Mouse (Mus musculus): ENCODE results near the gene Eif4e1b. TPM values are rescaled to one million over a fixed set of nuclear protein-coding genes. Genes with fewer than 3 reads are reported as not detected.

The Eif4e1b gene
- total RNA-seq, 2 experiments from 2014 or later: not detected

- intact Hi-C loops (cut with DNase I): no loop called here
Observed at GRCm38 (mm10) chr13:54837471-54837889, 53.7 kb downstream of the Eif4e1b start.

More at GRCm38 (mm10) chr13:54837471-54837889, 53.7 kb downstream of the Eif4e1b start:
- no peak for DNase-seq

Other genes with a start within 250 kb of the Eif4e1b start
- 100 to 1,000 TPM in 1 of 2 experiments, 10 to 100 TPM in 1; 98.6 to 102 TPM for gene 4833439L19Rik, start 218.6 kb upstream of the Eif4e1b start, total RNA-seq (2021)
- gene Arl10, start 209.0 kb upstream of the Eif4e1b start, total RNA-seq (2021): 1 to 10 TPM; 8.1 to 8.4 TPM
- gene Nop16, start 193.9 kb upstream of the Eif4e1b start, total RNA-seq (2021): 10 to 100 TPM; 14.7 to 15.1 TPM
- gene Higd2a, start 193.8 kb upstream of the Eif4e1b start, total RNA-seq (2021): 100 to 1,000 TPM; 216 to 231 TPM
- gene Cltb, start 172.7 kb upstream of the Eif4e1b start, total RNA-seq (2021): 10 to 100 TPM; 91.8 to 93.1 TPM
- gene Faf2, start 162.2 kb upstream of the Eif4e1b start, total RNA-seq (2021): 10 to 100 TPM; 29.7 to 31.4 TPM
- gene Rnf44, start 90.1 kb upstream of the Eif4e1b start, total RNA-seq (2021): 10 to 100 TPM; 55.6 to 57.8 TPM
- gene Cdhr2, start 82.5 kb upstream of the Eif4e1b start, total RNA-seq (2021): not detected
- not detected for gene Gprin1, start 34.1 kb upstream of the Eif4e1b start, total RNA-seq (2021)
- gene Sncb, start 17.4 kb upstream of the Eif4e1b start, total RNA-seq (2021): not detected
- 10 to 100 TPM in 1 of 2 experiments, 1 to 10 TPM in 1; 9.0 to 12.1 TPM for gene Tspan17, start 5.4 kb downstream of the Eif4e1b start, total RNA-seq (2021)
- under 1 TPM; 0.60 to 0.63 TPM for gene Unc5a, start 165.4 kb downstream of the Eif4e1b start, total RNA-seq (2021)
- under 1 TPM; 0.61 to 0.74 TPM for gene Hk3, start 237.4 kb downstream of the Eif4e1b start, total RNA-seq (2021)